Mouse (Mus musculus): ENCODE data around the gene Celf2. TPM values are rescaled to one million over a fixed set of nuclear protein-coding genes. Genes with fewer than 3 reads are reported as not detected.

Celf2 gene
- polyA plus RNA-seq, 1 experiment, result 127 TPM

DNA sequence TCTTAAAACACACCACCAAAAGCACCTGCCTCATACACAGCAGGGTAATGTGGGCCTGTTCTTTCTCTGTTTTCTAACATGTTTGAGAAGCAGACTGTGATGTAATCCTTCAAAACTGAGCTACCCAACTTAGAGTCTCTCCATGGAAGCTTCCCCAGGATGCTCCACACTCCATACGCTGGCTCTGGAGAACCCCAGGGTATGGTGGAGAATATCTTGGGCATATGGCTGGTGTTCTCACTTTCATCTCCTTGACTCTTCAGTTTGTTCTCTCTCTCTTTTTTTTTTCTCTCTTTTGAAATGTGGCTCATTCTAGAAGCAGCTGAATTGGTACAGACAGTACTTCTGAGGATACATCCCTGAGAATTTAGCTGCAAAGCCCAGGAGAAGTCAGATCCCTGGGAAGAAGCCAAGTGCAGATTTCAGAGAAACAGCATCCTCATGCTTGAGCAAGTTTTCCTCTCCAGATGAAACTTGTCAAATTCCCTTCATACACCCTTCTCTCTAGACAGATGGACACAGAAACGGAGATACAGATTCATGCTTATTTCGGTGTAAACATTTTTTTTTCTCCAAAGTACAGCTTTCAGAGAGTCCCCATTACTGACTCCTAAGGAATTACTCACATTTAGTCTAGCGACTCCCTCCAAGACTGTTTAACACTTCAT is 581.5 kb downstream of the Celf2 start:
- TF ChIP-seq POLR2A (IDR thresholded peaks at IDR 0.05; ENCODE audit: borderline replicate concordance, low read depth, low read length), result no peak
- TF ChIP-seq CTCF (IDR thresholded peaks at IDR 0.05; ENCODE audit: low read depth, low read length), result no peak
- no peak overlapping the region for H3K27ac ChIP-seq (ENCODE audit: insufficient read depth, low read depth, low read length)
- no peak overlapping the region for H3K4me3 ChIP-seq (ENCODE audit: insufficient read depth, low read length)
- no peaks in the 10 kb centered on the region for H3K4me1 ChIP-seq (ENCODE audit: control insufficient read depth, insufficient read depth, low read length)

DNA sequence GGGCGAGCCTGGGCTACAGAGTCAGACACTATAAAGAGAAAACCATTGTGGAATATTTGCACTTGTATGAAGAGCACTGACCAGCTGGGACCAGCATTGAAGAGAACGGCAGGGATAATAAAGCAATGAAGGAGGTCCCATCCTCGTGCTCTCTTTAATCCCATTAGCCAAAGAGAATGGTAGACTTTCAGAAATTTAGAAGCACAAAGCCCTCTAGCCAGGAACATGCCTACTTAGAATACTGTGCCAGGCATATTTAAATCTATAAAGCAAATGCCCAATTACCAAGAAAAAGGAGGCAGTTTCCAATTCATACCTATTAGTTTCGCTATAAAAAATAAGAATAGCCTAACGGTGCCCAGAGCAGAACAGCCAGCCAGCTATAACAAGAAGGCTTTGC is 583.9 kb downstream of the Celf2 start:
- H3K27ac ChIP-seq (ENCODE audit: insufficient read depth, low read depth, low read length), result no peak overlapping the region
- TF ChIP-seq CTCF (IDR thresholded peaks at IDR 0.05; ENCODE audit: low read depth, low read length), result no peak
- TF ChIP-seq POLR2A (IDR thresholded peaks at IDR 0.05; ENCODE audit: borderline replicate concordance, low read depth, low read length), result no peak
- no peak overlapping the region for H3K4me3 ChIP-seq (ENCODE audit: insufficient read depth, low read length)
- no peaks in the 10 kb centered on the region for H3K4me1 ChIP-seq (ENCODE audit: control insufficient read depth, insufficient read depth, low read length)

DNA sequence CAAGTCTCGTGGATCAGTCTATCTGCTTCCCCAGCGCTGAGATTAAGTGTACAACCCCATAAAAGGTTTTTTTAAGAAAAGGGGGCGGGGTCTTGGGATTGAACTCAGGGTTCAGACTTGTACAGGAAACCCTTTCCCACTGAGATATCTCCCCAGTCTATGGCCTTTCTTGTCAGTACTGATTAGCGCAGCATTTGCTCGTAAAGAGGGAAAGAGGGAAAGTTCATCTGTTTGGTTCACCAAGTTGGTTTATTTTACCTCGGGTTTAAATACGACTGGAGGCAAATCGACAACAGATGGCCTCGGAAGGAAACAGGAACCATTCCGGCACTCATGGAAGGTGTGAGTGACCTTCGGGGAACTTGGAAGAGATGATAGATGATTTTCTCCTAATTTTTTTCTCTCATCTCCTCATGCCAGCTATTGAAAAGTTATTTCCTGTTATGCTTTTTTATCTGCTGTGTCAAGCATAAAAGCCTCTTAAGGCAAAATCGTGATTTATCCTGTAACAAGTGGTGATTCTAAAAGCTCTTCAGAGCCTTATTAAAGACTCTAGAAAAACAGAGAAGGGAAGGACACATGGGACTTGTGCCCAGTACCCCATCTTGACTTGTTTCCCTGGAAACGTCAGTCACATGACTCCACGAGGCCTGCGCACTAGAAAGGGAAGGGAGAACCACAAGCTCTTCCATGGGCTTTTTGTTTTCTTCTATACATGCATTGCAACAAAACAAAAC is 585.5 kb downstream of the Celf2 start:
- H3K4me1 ChIP-seq (ENCODE audit: control insufficient read depth, insufficient read depth, low read length), result no peaks in the 10 kb centered on the region
- no peak overlapping the region for H3K27ac ChIP-seq (ENCODE audit: insufficient read depth, low read depth, low read length)
- no peak for TF ChIP-seq POLR2A (IDR thresholded peaks at IDR 0.05; ENCODE audit: borderline replicate concordance, low read depth, low read length)
- no peak for TF ChIP-seq CTCF (IDR thresholded peaks at IDR 0.05; ENCODE audit: low read depth, low read length)
- H3K4me3 ChIP-seq (ENCODE audit: insufficient read depth, low read length), result no peak overlapping the region

DNA sequence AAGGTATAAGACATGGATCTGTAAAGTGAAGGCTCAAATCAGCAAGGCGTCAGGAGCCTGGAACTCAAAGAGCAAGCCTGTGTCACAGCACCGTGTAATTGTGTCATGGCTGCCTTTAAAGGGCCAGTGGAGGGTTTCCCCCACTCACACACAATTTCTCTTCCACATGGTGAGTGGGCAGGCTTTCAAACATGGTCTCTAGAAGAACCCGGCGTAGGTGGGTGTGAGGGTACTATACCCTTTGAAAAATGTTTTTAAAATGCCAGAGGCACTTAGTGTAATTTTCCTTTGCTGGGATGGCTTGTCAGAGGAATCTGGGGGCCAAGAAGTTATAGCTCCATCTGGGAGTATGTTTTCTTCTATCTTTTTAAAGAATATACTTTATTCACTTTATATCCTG is 594.0 kb downstream of the Celf2 start:
- TF ChIP-seq CTCF (IDR thresholded peaks at IDR 0.05; ENCODE audit: low read depth, low read length), result no peak
- TF ChIP-seq POLR2A (IDR thresholded peaks at IDR 0.05; ENCODE audit: borderline replicate concordance, low read depth, low read length), result no peak
- H3K4me3 ChIP-seq (ENCODE audit: insufficient read depth, low read length), result no peak overlapping the region
- no peaks in the 10 kb centered on the region for H3K4me1 ChIP-seq (ENCODE audit: control insufficient read depth, insufficient read depth, low read length)
- H3K27ac ChIP-seq (ENCODE audit: insufficient read depth, low read depth, low read length), result no peak overlapping the region

DNA sequence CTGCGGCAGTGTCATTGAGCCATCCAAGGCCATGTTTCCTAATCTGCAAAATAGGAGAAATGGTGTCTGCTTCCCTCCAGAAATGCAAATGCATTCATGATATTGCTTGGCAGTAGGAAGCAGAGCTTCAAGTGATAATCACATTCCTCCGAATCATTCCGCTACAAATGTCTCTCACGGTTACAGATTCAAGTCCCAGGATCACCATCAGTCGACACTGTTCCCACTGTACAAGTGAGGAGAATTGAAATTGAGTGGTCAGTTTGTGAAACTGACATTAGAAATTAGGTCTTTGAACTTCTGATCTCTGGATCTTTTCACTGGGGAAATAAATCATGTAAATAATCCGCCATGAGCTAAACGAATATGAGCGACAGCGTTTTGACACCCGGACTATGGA is 596.0 kb downstream of the Celf2 start:
- Histone ChIP-seq H3K4me1 (ENCODE audit: control insufficient read depth, insufficient read depth, low read length) (no peaks in the 10 kb centered on the region), H3K27ac (ENCODE audit: insufficient read depth, low read depth, low read length) (no peak overlapping the region), H3K4me3 (ENCODE audit: insufficient read depth, low read length) (no peak overlapping the region)
- TF ChIP-seq CTCF (IDR thresholded peaks at IDR 0.05; ENCODE audit: low read depth, low read length) (no peak), POLR2A (IDR thresholded peaks at IDR 0.05; ENCODE audit: borderline replicate concordance, low read depth, low read length) (no peak)

DNA sequence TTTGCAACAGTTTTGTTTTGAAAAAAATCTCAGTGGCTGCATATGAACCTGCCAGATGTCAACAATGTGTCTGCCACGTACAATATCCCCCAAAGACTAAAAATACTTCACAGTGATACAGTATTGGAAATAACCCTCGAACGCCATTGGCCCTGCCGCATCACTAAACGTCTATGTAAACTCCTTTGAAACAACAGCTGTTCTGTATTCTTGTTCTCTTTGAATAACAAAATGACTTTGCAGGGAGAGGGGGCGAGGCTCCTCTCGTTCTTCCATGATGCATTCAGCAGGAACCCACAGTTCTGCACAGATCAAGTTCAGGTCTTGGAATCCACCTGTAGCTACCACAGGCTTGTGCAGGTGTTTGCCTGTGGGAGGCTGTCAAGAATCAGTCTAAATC is 597.4 kb downstream of the Celf2 start:
- Histone ChIP-seq H3K4me3 (ENCODE audit: insufficient read depth, low read length) (no peak overlapping the region), H3K4me1 (ENCODE audit: control insufficient read depth, insufficient read depth, low read length) (no peaks in the 10 kb centered on the region), H3K27ac (ENCODE audit: insufficient read depth, low read depth, low read length) (no peak overlapping the region)
- TF ChIP-seq POLR2A (IDR thresholded peaks at IDR 0.05; ENCODE audit: borderline replicate concordance, low read depth, low read length) (no peak), CTCF (IDR thresholded peaks at IDR 0.05; ENCODE audit: low read depth, low read length) (no peak)

DNA sequence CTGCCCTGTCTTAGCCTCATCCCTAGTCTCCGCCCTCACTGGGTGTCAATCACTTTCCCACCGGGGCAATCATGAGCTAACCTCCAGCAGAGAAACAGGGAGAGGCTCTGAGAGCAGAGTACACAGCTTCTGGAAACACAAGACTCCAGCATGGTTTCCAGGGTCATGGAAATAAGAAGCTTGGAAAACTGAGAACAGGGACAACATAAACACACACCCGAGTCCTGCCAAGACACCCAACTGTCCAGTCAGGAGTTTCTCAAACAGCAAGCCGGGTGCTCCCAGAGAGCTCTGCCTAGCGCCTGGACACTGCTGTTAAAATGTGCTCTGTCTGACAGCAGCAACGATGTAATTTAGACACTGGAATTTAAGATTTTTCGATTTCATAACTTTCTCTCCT is 599.4 kb downstream of the Celf2 start:
- no peaks in the 10 kb centered on the region for H3K4me1 ChIP-seq (ENCODE audit: control insufficient read depth, insufficient read depth, low read length)
- no peak overlapping the region for H3K27ac ChIP-seq (ENCODE audit: insufficient read depth, low read depth, low read length)
- H3K4me3 ChIP-seq (ENCODE audit: insufficient read depth, low read length), result no peak overlapping the region
- TF ChIP-seq POLR2A (IDR thresholded peaks at IDR 0.05; ENCODE audit: borderline replicate concordance, low read depth, low read length) (no peak), CTCF (IDR thresholded peaks at IDR 0.05; ENCODE audit: low read depth, low read length) (no peak)

DNA sequence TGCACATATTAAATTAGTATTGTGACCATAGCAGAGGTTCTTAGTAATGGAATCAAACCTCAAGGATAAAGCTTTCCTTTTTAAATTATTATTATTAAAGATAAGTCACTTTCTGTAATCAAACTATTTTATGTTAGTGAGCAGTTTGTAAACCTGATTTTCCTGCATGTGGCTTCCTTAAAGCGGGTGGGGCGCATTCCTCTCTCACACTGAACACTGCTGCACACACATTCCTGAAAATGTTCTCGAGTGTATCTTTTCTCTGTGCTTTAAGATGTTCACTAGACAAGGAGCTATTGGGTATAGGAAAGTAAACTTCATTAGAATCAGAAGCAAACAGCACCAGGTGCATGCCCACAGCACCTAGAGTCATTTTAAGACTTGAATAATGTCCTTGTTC is 605.0 kb downstream of the Celf2 start:
- TF ChIP-seq POLR2A (IDR thresholded peaks at IDR 0.05; ENCODE audit: borderline replicate concordance, low read depth, low read length) (no peak), CTCF (IDR thresholded peaks at IDR 0.05; ENCODE audit: low read depth, low read length) (no peak)
- H3K4me1 ChIP-seq (ENCODE audit: control insufficient read depth, insufficient read depth, low read length), result no peaks in the 10 kb centered on the region
- H3K27ac ChIP-seq (ENCODE audit: insufficient read depth, low read depth, low read length), result no peak overlapping the region
- no peak overlapping the region for H3K4me3 ChIP-seq (ENCODE audit: insufficient read depth, low read length)

DNA sequence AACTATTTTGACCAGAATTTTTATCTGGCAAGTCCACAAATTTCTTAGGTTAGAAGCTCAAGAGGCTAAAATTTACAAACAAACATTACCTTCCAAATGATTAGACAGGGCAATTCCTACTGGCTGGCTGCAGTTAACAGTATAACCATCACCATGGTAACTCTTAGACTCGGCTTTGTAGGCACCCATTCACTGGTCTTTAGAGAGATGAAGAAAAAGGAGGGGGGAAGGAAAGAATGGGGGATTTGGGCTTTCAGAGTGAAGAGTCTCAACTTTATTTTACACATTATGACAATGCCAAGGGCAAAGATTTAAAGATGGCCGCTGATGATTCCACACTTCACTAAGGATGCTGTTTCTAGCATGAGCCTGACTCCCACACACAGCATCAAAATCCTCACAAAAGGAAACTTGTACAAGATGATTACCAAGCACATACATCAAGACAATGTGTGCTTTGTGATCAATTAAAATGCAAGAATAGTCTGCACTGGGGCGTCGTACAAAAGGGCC is 606.1 kb downstream of the Celf2 start:
- no peak overlapping the region for H3K4me3 ChIP-seq (ENCODE audit: insufficient read depth, low read length)
- no peak overlapping the region for H3K27ac ChIP-seq (ENCODE audit: insufficient read depth, low read depth, low read length)
- TF ChIP-seq POLR2A (IDR thresholded peaks at IDR 0.05; ENCODE audit: borderline replicate concordance, low read depth, low read length) (no peak), CTCF (IDR thresholded peaks at IDR 0.05; ENCODE audit: low read depth, low read length) (no peak)
- H3K4me1 ChIP-seq (ENCODE audit: control insufficient read depth, insufficient read depth, low read length), result no peaks in the 10 kb centered on the region

DNA sequence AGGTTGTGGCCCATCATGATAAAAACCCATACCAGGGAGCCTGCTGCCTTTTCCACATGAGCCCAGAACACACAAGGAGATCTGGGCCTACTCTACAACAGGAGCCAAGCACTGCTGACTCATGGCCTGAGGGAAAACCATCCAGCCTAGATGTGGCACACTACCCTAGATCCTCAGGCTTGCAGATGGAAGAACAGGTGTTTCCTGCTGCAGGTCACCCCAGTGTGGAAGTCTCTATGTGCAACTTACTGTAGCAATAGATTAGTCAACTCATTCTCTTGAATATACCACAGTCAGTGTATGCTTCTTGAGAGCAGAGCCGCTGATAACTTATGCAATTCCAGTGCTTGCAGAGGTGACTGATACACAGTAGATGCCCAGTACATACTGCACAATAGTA is 612.5 kb downstream of the Celf2 start:
- no peak for TF ChIP-seq POLR2A (IDR thresholded peaks at IDR 0.05; ENCODE audit: borderline replicate concordance, low read depth, low read length)
- no peak for TF ChIP-seq CTCF (IDR thresholded peaks at IDR 0.05; ENCODE audit: low read depth, low read length)
- no peak overlapping the region for H3K27ac ChIP-seq (ENCODE audit: insufficient read depth, low read depth, low read length)
- no peaks in the 10 kb centered on the region for H3K4me1 ChIP-seq (ENCODE audit: control insufficient read depth, insufficient read depth, low read length)
- H3K4me3 ChIP-seq (ENCODE audit: insufficient read depth, low read length), result no peak overlapping the region

Data from bone marrow macrophage, adult 2 months (primary cell).